Mouse (Mus musculus) urinary bladder, postnatal 4 days (tissue): ENCODE measurements at regions not wholly inside any gene's neighbourhood (a gene's known extent, or its start where the extent isn't known, plus 50 kb on each side); places are given as distances from the start of the nearest gene placed in this dataset.

Experiments
- DNase-seq, 2 experiments: peaks; one replicate each; pipeline ENCODE4 v3.0.0; 2021 to 2022; ENCODE audit warnings: low spot score in 2 of 2

GRCm38 (mm10) chr5:111656436-111656835 lies 77.3 kb upstream of the Gm26897 start:
- DNase-seq, result no peak

- no peak for DNase-seq
Measured at GRCm38 (mm10) chr5:111657759-111658429, 75.8 kb upstream of the Gm26897 start.

GRCm38 (mm10) chr5:111659229-111659628 lies 74.5 kb upstream of the Gm26897 start:
- no peak for DNase-seq

- no peak for DNase-seq
Measured at GRCm38 (mm10) chr5:111660447-111660846, 73.3 kb upstream of the Gm26897 start.

- no peak for DNase-seq
Measured at GRCm38 (mm10) chr5:111660968-111661367, 72.8 kb upstream of the Gm26897 start.

GRCm38 (mm10) chr5:111661971-111662370 lies 71.8 kb upstream of the Gm26897 start:
- peak in 1 of 2 experiments; percentile 48 for DNase-seq

GRCm38 (mm10) chr5:111663831-111664230 lies 69.9 kb upstream of the Gm26897 start:
- DNase-seq, result no peak

GRCm38 (mm10) chr5:111665406-111665805 lies 68.3 kb upstream of the Gm26897 start:
- DNase-seq, result no peak

- DNase-seq, result no peak
Measured at GRCm38 (mm10) chr5:111666007-111666406, 67.7 kb upstream of the Gm26897 start.

GRCm38 (mm10) chr5:111667901-111668300 lies 65.8 kb upstream of the Gm26897 start:
- no peak for DNase-seq

GRCm38 (mm10) chr5:111669139-111669538 lies 64.6 kb upstream of the Gm26897 start:
- DNase-seq, result no peak

- no peak for DNase-seq
Measured at GRCm38 (mm10) chr5:111671762-111672161, 62.0 kb upstream of the Gm26897 start.

GRCm38 (mm10) chr5:111674976-111675672 lies 58.6 kb upstream of the Gm26897 start:
- DNase-seq, result no peak

GRCm38 (mm10) chr5:111675673-111676261 lies 58.0 kb upstream of the Gm26897 start:
- DNase-seq, result peak; percentile 81 to 82

- DNase-seq, result no peak
Measured at GRCm38 (mm10) chr5:111677847-111678311, 55.8 kb upstream of the Gm26897 start.

GRCm38 (mm10) chr5:111678496-111678895 lies 55.2 kb upstream of the Gm26897 start:
- DNase-seq, result no peak

GRCm38 (mm10) chr5:111681362-111682028 lies 52.2 kb upstream of the Gm26897 start:
- DNase-seq, result no peak

GRCm38 (mm10) chr5:111682899-111683298 lies 50.8 kb upstream of the Gm26897 start:
- no peak for DNase-seq
